In genomic region chr14:67146602-67147001, GRCm38 (mm10) we compare ENCODE assay signal across 20 mouse cellular contexts.
DNase-seq lines count a peak whose midpoint lies in the region; ATAC-seq and TF ChIP-seq lines count a peak whose summit lies in the region.
"Had no signal": no experiment of that assay in that cellular context is flagged by ENCODE, and none has a peak within 500 bp of the region (broad histone marks: within the 10 kb centered on the region; RNA-seq: fewer than 3 reads in every experiment).

No protein-coding gene starts in this region.

- peak overlapping the region; percentile 30; the same call in 1 of the 2 replicates for H3K4me3 ChIP-seq in kidney, adult 2 months (ENCODE audit: insufficient read depth, low read depth, low read length)
- no peak overlapping the region for H3K4me3 ChIP-seq in stomach, embryonic 16.5 days (replicated peaks; ENCODE audit: low read length)
- H3K4me3 ChIP-seq in stomach, postnatal 0 days (ENCODE audit: low read depth, low read length) = no peak overlapping the region
- H3K4me3 ChIP-seq in small intestine, adult 2 months (ENCODE audit: low read depth, low read length) = peak overlapping the region; percentile 1; the same call in 1 of the 2 replicates
- H3K4me3 ChIP-seq: heart, embryonic 10.5 days; hindbrain, embryonic 13.5 days; limb, embryonic 12.5 days; liver, embryonic 13.5 days had no signal

- no peak overlapping the region for H3K4me2 ChIP-seq in stomach, embryonic 16.5 days (ENCODE audit: low read depth, low read length)
- H3K4me2 ChIP-seq in stomach, postnatal 0 days (replicated peaks; ENCODE audit: low read depth) = no peak overlapping the region
- H3K4me2 ChIP-seq: hindbrain, embryonic 13.5 days; limb, embryonic 12.5 days; liver, embryonic 13.5 days had no signal

- no peak for ATAC-seq in stomach, embryonic 16.5 days (ENCODE audit: insufficient read depth, low FRiP score)
- ATAC-seq in stomach, postnatal 0 days (ENCODE audit: low FRiP score, low TSS enrichment) = no peak
- peak; percentile 83 for ATAC-seq in inflammation-experienced regulatory T-cells, adult 6 months
- ATAC-seq in monocyte, adult 5-6 weeks (replicated peaks; ENCODE audit: insufficient number of reproducible peaks, low FRiP score, low TSS enrichment, poor library complexity, severe bottlenecking) = no peak
- ATAC-seq: forebrain, embryonic 16.5 days had no signal

- no peaks in the 10 kb centered on the region for H3K27me3 ChIP-seq in kidney, adult 2 months (replicated peaks; ENCODE audit: control insufficient read depth, insufficient read depth, low read length)
- H3K27me3 ChIP-seq in stomach, embryonic 16.5 days (ENCODE audit: control insufficient read depth, insufficient read depth, low read length) = no peaks in the 10 kb centered on the region
- no peaks in the 10 kb centered on the region for H3K27me3 ChIP-seq in stomach, postnatal 0 days (ENCODE audit: control insufficient read depth, insufficient read depth, low read length)
- no peaks in the 10 kb centered on the region for H3K27me3 ChIP-seq in small intestine, adult 2 months (ENCODE audit: control insufficient read depth, insufficient read depth, low read length)
- H3K27me3 ChIP-seq: hindbrain, embryonic 13.5 days; limb, embryonic 12.5 days; liver, embryonic 13.5 days had no signal

- no peaks in the 10 kb centered on the region for H3K36me3 ChIP-seq in kidney, adult 2 months (ENCODE audit: control insufficient read depth, insufficient read depth, low read length)
- H3K36me3 ChIP-seq in stomach, embryonic 16.5 days (ENCODE audit: control insufficient read depth, insufficient read depth, low read length) = no peaks in the 10 kb centered on the region
- no peaks in the 10 kb centered on the region for H3K36me3 ChIP-seq in stomach, postnatal 0 days (ENCODE audit: control insufficient read depth, insufficient read depth, low read length)
- H3K36me3 ChIP-seq in small intestine, adult 2 months (ENCODE audit: control insufficient read depth, insufficient read depth, low read length) = no peaks in the 10 kb centered on the region
- H3K36me3 ChIP-seq: heart, embryonic 10.5 days; hindbrain, embryonic 13.5 days; limb, embryonic 12.5 days; liver, embryonic 13.5 days had no signal

- no peak for DNase-seq in kidney, adult 2 months
- DNase-seq in kidney, postnatal 4 days = no peak
- DNase-seq in stomach, postnatal 0 days (ENCODE audit: low spot score) = no peak
- DNase-seq in retina, postnatal 1 day = no peak
- DNase-seq: adrenal gland, postnatal 10 days; cerebellum, adult 2 months; gastrocnemius, postnatal 10 days; heart, postnatal 14 days; kidney, adult 11 months; liver, embryonic 13.5 days; midbrain, embryonic 14.5 days; thymus, postnatal 4 days had no signal

- no peaks in the 10 kb centered on the region for H3K4me1 ChIP-seq in kidney, adult 2 months (ENCODE audit: control insufficient read depth, insufficient read depth, low read length)
- peaks cover 13% of the 10 kb centered on the region; the same call in 1 of the 2 replicates for H3K4me1 ChIP-seq in stomach, embryonic 16.5 days (ENCODE audit: control insufficient read depth, insufficient read depth, low read length)
- no peaks in the 10 kb centered on the region for H3K4me1 ChIP-seq in stomach, postnatal 0 days (replicated peaks; ENCODE audit: control insufficient read depth, insufficient read depth)
- H3K4me1 ChIP-seq in small intestine, adult 2 months (ENCODE audit: control insufficient read depth, insufficient read depth, insufficient read length, low read length) = peaks cover 5% of the 10 kb centered on the region; the same call in 1 of the 2 replicates
- H3K4me1 ChIP-seq: liver, embryonic 13.5 days had no signal

- TF ChIP-seq CTCF in kidney, adult 2 months (conservative IDR thresholded peaks at IDR 0.05; ENCODE audit: insufficient read depth, insufficient read length, low read depth, low read length) = no peak
- no peak for TF ChIP-seq CTCF in stomach, postnatal 0 days (IDR thresholded peaks at IDR 0.05; ENCODE audit: low read depth)
- no peak for TF ChIP-seq CTCF in small intestine, adult 2 months (IDR thresholded peaks at IDR 0.05; ENCODE audit: extremely low read depth, insufficient read length, insufficient replicate concordance, low read depth, low read length)

- H3K27ac ChIP-seq in kidney, adult 2 months (ENCODE audit: insufficient read depth, low read depth, low read length) = no peak overlapping the region
- H3K27ac ChIP-seq in stomach, embryonic 16.5 days (ENCODE audit: low read length) = peak overlapping the region; percentile 5; the same call in 1 of the 2 replicates
- H3K27ac ChIP-seq in stomach, postnatal 0 days (replicated peaks) = no peak overlapping the region
- peak overlapping the region; percentile 19 for H3K27ac ChIP-seq in small intestine, adult 2 months (ENCODE audit: insufficient read depth, low read depth, low read length)
- H3K27ac ChIP-seq: heart, embryonic 10.5 days; hindbrain, embryonic 13.5 days; limb, embryonic 12.5 days; liver, embryonic 13.5 days had no signal

- H3K9me3 ChIP-seq in stomach, embryonic 16.5 days (replicated peaks; ENCODE audit: control insufficient read depth, low read length) = no peaks in the 10 kb centered on the region
- no peaks in the 10 kb centered on the region for H3K9me3 ChIP-seq in stomach, postnatal 0 days (ENCODE audit: control insufficient read depth, low read length)
- H3K9me3 ChIP-seq: heart, embryonic 10.5 days; hindbrain, embryonic 13.5 days; limb, embryonic 12.5 days; liver, embryonic 13.5 days had no signal

- TF ChIP-seq EP300 in stomach, postnatal 0 days (optimal IDR thresholded peaks at IDR 0.05) = no peak

- 48% methylated on average over 12 of the region's 12 CpGs for WGBS in kidney, adult 2 months
- 76% methylated on average over 12 of the region's 12 CpGs for WGBS in stomach, embryonic 16.5 days
- 64% methylated on average over 12 of the region's 12 CpGs for WGBS in stomach, postnatal 0 days
- 23% methylated on average over 12 of the region's 12 CpGs for WGBS in small intestine, adult 2 months

- H3K9ac ChIP-seq in stomach, embryonic 16.5 days (ENCODE audit: low read length) = no peak overlapping the region
- no peak overlapping the region for H3K9ac ChIP-seq in stomach, postnatal 0 days (ENCODE audit: low read length)
- H3K9ac ChIP-seq: hindbrain, embryonic 13.5 days; limb, embryonic 12.5 days; liver, embryonic 13.5 days had no signal

- no peak for TF ChIP-seq POLR2A in kidney, adult 2 months (IDR thresholded peaks at IDR 0.05; ENCODE audit: low read depth, low read length)
- TF ChIP-seq POLR2A in small intestine, adult 2 months (IDR thresholded peaks at IDR 0.05; ENCODE audit: low read depth, low read length) = no peak

Comparison
In these comparisons a context has a peak if more than half of its experiments do, and no peak if none do; other contexts are left out.
1. H3K27ac ChIP-seq: peak in stomach, embryonic 16.5 days (single experiment) and small intestine, adult 2 months (single experiment); none in kidney, adult 2 months (single experiment) and stomach, postnatal 0 days (single experiment).
2. H3K4me3 ChIP-seq: peak in kidney, adult 2 months (single experiment) and small intestine, adult 2 months (single experiment); none in stomach, embryonic 16.5 days (single experiment) and stomach, postnatal 0 days (single experiment).